Mouse (Mus musculus): ENCODE measurements at regions not wholly inside any gene's neighbourhood (a gene's known extent, or its start where the extent isn't known, plus 50 kb on each side); places are given as distances from the start of the nearest gene placed in this dataset.

DNA sequence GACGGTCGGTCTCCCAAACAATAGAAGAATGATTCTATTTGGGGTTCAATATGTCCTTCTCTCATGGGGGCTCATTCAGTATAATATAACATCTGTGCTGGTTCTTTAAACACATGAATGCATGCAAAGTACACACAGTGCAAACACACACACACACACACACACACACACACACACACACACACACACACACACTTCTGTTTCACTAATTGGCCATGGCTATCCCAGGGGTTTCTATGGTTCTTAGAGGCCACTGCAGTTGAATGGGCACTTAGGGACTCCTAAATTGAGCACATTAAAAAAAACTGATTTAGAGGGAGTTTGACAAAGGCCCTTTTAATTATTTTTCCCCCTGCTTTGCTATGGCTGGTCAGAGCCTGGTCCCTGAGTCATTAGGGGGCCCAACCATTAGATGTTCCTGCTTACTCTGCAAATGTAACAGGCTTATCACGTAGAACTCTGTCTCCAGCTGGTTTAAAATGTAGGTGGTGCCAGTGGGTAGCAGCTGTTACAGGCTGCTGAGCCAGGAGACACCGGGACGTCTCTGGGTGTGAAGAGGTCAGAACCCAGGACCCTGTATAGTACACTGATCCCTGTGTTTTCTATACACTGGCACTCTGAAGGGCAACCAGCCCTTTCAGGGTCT is 82.1 kb upstream of the Tab2 start:
- 0 out of 2 replicates have a peak, but pooled peaks cover 2% of the 10 kb centered on the region for H3K4me1 ChIP-seq (replicated peaks; ENCODE audit: control insufficient read depth, insufficient read depth)
- H3K36me3 ChIP-seq (ENCODE audit: control insufficient read depth, insufficient read depth, low read length): no peaks in the 10 kb centered on the region
- H3K27me3 ChIP-seq (ENCODE audit: control insufficient read depth, insufficient read depth, low read length): no peaks in the 10 kb centered on the region
- H3K27ac ChIP-seq (replicated peaks): no peak overlapping the region
- no peak overlapping the region for H3K4me3 ChIP-seq (ENCODE audit: low read depth, low read length)
- 35% methylated on average over 5 of the region's 5 CpGs for WGBS
- no peak overlapping the region; the same call in 1 of the 2 replicates for H3K4me2 ChIP-seq (replicated peaks; ENCODE audit: low read depth)
- DNase-seq (ENCODE audit: low spot score): no peak
- ATAC-seq (ENCODE audit: low FRiP score, low TSS enrichment): no peak
- TF ChIP-seq EP300 (optimal IDR thresholded peaks at IDR 0.05) (no peak), CTCF (IDR thresholded peaks at IDR 0.05; ENCODE audit: low read depth) (no peak)
- H3K9ac ChIP-seq (ENCODE audit: low read length): no peak overlapping the region
- H3K9me3 ChIP-seq (ENCODE audit: control insufficient read depth, low read length): no peaks in the 10 kb centered on the region

DNA sequence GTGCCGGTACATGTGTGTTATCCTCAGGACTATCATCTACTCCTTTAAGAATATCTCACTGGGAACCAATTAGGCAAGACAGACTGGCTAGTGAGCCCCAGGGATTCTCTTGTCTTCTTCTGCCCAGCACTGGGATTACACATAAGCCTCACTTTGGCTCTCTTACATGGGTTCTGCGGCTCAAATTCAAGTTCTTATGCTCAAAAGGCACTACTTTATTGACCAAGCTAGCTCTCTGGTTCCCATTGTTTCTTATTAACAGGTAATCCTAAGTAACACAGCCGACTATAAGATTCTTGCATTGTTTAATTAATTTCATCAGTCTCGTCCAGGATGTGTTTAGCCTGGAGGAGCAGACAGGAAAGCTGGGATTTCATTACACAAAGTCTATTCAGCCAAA is 80.3 kb upstream of the Tab2 start:
- TF ChIP-seq EP300 (optimal IDR thresholded peaks at IDR 0.05) (no peak), CTCF (IDR thresholded peaks at IDR 0.05; ENCODE audit: low read depth) (no peak)
- H3K36me3 ChIP-seq (ENCODE audit: control insufficient read depth, insufficient read depth, low read length): no peaks in the 10 kb centered on the region
- no peak overlapping the region for H3K27ac ChIP-seq (replicated peaks)
- 0 out of 2 replicates have a peak, but pooled peaks cover 2% of the 10 kb centered on the region for H3K4me1 ChIP-seq (replicated peaks; ENCODE audit: control insufficient read depth, insufficient read depth)
- no peaks in the 10 kb centered on the region for H3K27me3 ChIP-seq (ENCODE audit: control insufficient read depth, insufficient read depth, low read length)
- 71% methylated on average over 4 of the region's 4 CpGs for WGBS
- DNase-seq (ENCODE audit: low spot score): no peak
- no peaks in the 10 kb centered on the region for H3K9me3 ChIP-seq (ENCODE audit: control insufficient read depth, low read length)
- no peak overlapping the region for H3K9ac ChIP-seq (ENCODE audit: low read length)
- no peak overlapping the region for H3K4me3 ChIP-seq (ENCODE audit: low read depth, low read length)
- H3K4me2 ChIP-seq (replicated peaks; ENCODE audit: low read depth): no peak overlapping the region
- no peak for ATAC-seq (ENCODE audit: low FRiP score, low TSS enrichment)

DNA sequence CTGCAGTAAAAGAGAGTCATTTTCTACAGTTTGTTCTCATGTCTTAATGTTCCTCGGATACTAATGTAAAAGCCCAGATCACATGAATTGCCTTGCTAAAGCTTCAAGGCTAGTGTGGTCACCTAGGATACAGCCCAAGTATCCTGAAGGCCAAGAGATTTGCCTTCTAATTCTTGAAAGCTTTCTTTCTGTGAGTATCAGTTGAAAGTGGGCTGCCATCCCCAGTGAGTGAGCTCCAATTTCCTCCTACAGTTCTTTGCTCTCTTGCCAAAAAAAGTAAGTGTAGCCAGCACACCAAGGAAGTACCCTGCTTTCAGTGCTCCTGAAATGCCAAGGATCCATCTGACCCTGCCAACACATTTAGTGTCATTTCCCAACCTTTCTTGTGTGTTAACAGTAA is 79.3 kb upstream of the Tab2 start:
- no peaks in the 10 kb centered on the region for H3K27me3 ChIP-seq (ENCODE audit: control insufficient read depth, insufficient read depth, low read length)
- no peaks in the 10 kb centered on the region for H3K36me3 ChIP-seq (ENCODE audit: control insufficient read depth, insufficient read depth, low read length)
- H3K27ac ChIP-seq (replicated peaks): no peak overlapping the region
- DNase-seq (ENCODE audit: low spot score): no peak
- no peak overlapping the region for H3K4me2 ChIP-seq (replicated peaks; ENCODE audit: low read depth)
- no peaks in the 10 kb centered on the region for H3K9me3 ChIP-seq (ENCODE audit: control insufficient read depth, low read length)
- H3K4me3 ChIP-seq (ENCODE audit: low read depth, low read length): no peak overlapping the region
- WGBS: 43% methylated on average over 1 of the region's 1 CpGs
- H3K9ac ChIP-seq (ENCODE audit: low read length): no peak overlapping the region
- TF ChIP-seq CTCF (IDR thresholded peaks at IDR 0.05; ENCODE audit: low read depth) (no peak), EP300 (optimal IDR thresholded peaks at IDR 0.05) (no peak)
- ATAC-seq (ENCODE audit: low FRiP score, low TSS enrichment): no peak
- H3K4me1 ChIP-seq (replicated peaks; ENCODE audit: control insufficient read depth, insufficient read depth): 0 out of 2 replicates have a peak, but pooled peaks cover 2% of the 10 kb centered on the region

DNA sequence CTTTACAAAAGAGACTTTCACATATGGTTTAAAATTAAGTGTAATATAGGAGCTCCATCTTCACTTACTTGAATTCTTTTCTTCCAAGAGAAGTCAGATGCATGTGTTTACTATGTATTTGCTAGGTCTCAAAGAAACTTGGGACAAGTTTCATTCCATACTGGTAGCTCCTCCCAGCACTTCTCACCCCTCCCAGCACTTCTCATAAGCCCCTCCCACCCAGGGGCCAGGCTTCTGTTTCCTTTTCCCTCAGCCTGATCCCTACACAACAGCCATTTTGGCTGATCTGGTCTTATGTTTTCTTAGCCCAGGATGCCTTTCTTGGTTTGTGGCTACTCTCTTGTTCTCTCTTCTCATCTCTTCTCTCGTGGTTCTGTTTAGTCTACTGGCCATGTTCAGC is 76.2 kb upstream of the Tab2 start:
- Histone ChIP-seq H3K4me1 (replicated peaks; ENCODE audit: control insufficient read depth, insufficient read depth) (0 out of 2 replicates have a peak, but pooled peaks cover 2% of the 10 kb centered on the region), H3K27me3 (ENCODE audit: control insufficient read depth, insufficient read depth, low read length) (no peaks in the 10 kb centered on the region), H3K36me3 (ENCODE audit: control insufficient read depth, insufficient read depth, low read length) (no peaks in the 10 kb centered on the region), H3K9ac (ENCODE audit: low read length) (no peak overlapping the region), H3K9me3 (ENCODE audit: control insufficient read depth, low read length) (no peaks in the 10 kb centered on the region), H3K4me2 (replicated peaks; ENCODE audit: low read depth) (no peak overlapping the region), H3K4me3 (ENCODE audit: low read depth, low read length) (no peak overlapping the region), H3K27ac (replicated peaks) (no peak overlapping the region)
- ATAC-seq (ENCODE audit: low FRiP score, low TSS enrichment): no peak
- no peak for DNase-seq (ENCODE audit: low spot score)
- 77% methylated on average over 1 of the region's 1 CpGs for WGBS
- TF ChIP-seq CTCF (IDR thresholded peaks at IDR 0.05; ENCODE audit: low read depth) (no peak), EP300 (optimal IDR thresholded peaks at IDR 0.05) (no peak)

DNA sequence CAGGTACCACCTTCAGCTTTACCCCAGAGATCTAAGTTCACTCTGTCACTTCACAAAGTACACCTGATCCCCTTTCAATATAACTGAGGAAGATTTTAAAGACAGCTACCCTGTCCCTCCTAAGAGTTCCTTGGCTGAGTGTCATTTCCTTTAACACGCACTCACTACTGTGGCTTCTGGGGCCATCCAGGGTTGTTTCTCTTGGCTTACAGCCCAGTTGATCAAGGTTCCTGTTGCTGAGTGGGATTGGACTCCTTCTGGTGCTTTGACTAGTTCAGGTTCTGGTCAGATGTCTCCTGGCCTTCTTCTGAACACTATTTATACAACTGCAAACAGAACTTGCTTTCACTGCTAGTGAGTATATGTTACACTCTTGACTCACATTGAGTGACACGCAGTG is 72.8 kb upstream of the Tab2 start:
- no peaks in the 10 kb centered on the region for H3K9me3 ChIP-seq (ENCODE audit: control insufficient read depth, low read length)
- TF ChIP-seq CTCF (IDR thresholded peaks at IDR 0.05; ENCODE audit: low read depth) (no peak), EP300 (optimal IDR thresholded peaks at IDR 0.05) (no peak)
- DNase-seq (ENCODE audit: low spot score) (peak; percentile 61), ATAC-seq (ENCODE audit: low FRiP score, low TSS enrichment) (peak; percentile 79; the same call in 1 of the 2 replicates)
- H3K4me3 ChIP-seq (ENCODE audit: low read depth, low read length): no peak overlapping the region
- no peaks in the 10 kb centered on the region for H3K4me1 ChIP-seq (replicated peaks; ENCODE audit: control insufficient read depth, insufficient read depth)
- no peak overlapping the region for H3K27ac ChIP-seq (replicated peaks)
- H3K27me3 ChIP-seq (ENCODE audit: control insufficient read depth, insufficient read depth, low read length): no peaks in the 10 kb centered on the region
- 44% methylated on average over 2 of the region's 2 CpGs for WGBS
- H3K9ac ChIP-seq (ENCODE audit: low read length): no peak overlapping the region
- no peak overlapping the region for H3K4me2 ChIP-seq (replicated peaks; ENCODE audit: low read depth)
- H3K36me3 ChIP-seq (ENCODE audit: control insufficient read depth, insufficient read depth, low read length): no peaks in the 10 kb centered on the region

DNA sequence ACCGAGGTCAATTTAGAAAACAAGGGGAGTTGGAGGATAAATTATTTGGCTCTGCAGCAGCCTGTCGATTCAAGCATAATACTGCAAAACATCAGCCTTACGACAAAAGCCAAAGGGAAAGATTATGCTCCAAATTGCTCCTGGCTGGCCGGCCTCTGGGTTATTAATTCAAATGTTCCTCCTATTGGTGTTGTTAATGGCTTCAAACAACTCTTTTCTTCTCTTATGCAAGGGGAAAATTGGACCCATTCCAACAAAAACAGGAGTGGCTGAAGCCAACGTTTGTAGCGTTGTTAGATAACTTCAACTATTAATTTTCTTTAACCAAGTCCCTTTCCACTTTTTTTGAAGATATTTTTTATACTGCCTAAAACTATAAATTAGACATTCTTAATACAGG is 71.0 kb upstream of the Tab2 start:
- Histone ChIP-seq H3K9ac (ENCODE audit: low read length) (no peak overlapping the region), H3K27ac (replicated peaks) (no peak overlapping the region), H3K36me3 (ENCODE audit: control insufficient read depth, insufficient read depth, low read length) (no peaks in the 10 kb centered on the region), H3K4me2 (replicated peaks; ENCODE audit: low read depth) (no peak overlapping the region), H3K9me3 (ENCODE audit: control insufficient read depth, low read length) (no peaks in the 10 kb centered on the region), H3K27me3 (ENCODE audit: control insufficient read depth, insufficient read depth, low read length) (no peaks in the 10 kb centered on the region), H3K4me1 (replicated peaks; ENCODE audit: control insufficient read depth, insufficient read depth) (no peaks in the 10 kb centered on the region), H3K4me3 (ENCODE audit: low read depth, low read length) (no peak overlapping the region)
- TF ChIP-seq CTCF (IDR thresholded peaks at IDR 0.05; ENCODE audit: low read depth): no peak
- TF ChIP-seq EP300 (optimal IDR thresholded peaks at IDR 0.05): no peak
- no peak for ATAC-seq (ENCODE audit: low FRiP score, low TSS enrichment)
- 9% methylated on average over 6 of the region's 6 CpGs for WGBS
- no peak for DNase-seq (ENCODE audit: low spot score)

Measured in stomach, postnatal 0 days (tissue).